Mouse (Mus musculus) CH12.LX (cell line): Measurements from ENCODE around the gene Ttc33. TPM values are rescaled to one million over a fixed set of nuclear protein-coding genes. Genes with fewer than 3 reads are reported as not detected.

Experiments used
- DNase-seq: peaks from one replicate; pipeline ENCODE4 v3.0.0-alpha.2; 2013; ENCODE audit errors: extremely low read depth
- H3K27ac ChIP-seq: 2 replicates; pipeline ENCODE4 v1.5.1; 2012; ENCODE audit warnings: low read depth, mild to moderate bottlenecking, control low read depth, moderate library complexity; ENCODE audit not compliant: insufficient read depth
- H3K27me3 ChIP-seq: replicated peaks from 2 replicates; pipeline ENCODE3; 2012; ENCODE audit warnings: inconsistent platforms
- H3K36me3 ChIP-seq, 2 experiments: replicated peaks in 1 of 2; 2 replicates each; pipeline versions ENCODE3 to v1.6.1; 2012; ENCODE audit warnings: inconsistent platforms in 1 of 2, low read length in 1 of 2, mild to moderate bottlenecking in 1 of 2, mixed read lengths in 1 of 2, moderate library complexity in 1 of 2; ENCODE audit not compliant: control insufficient read depth in 1 of 2, insufficient read depth in 1 of 2
- H3K4me1 ChIP-seq, 2 experiments: 2 replicates each; pipeline ENCODE4 v1.6.1; 2012; ENCODE audit warnings: inconsistent platforms in 1 of 2, moderate library complexity in 1 of 2; ENCODE audit not compliant: insufficient read depth in 2 of 2, control insufficient read depth in 1 of 2
- H3K4me2 ChIP-seq: 2 replicates; pipeline ENCODE4 v1.6.1; 2012; ENCODE audit warnings: low read depth, mild to moderate bottlenecking, control low read depth; ENCODE audit not compliant: poor library complexity, insufficient read depth, severe bottlenecking
- H3K4me3 ChIP-seq, 3 experiments: fragments of 150-350 bp in 1 of 3; sonication (generic) in 1 of 3; replicated peaks in 1 of 3; 2 replicates each; pipeline versions ENCODE3 to v1.5.1; 2011 to 2012; ENCODE audit warnings: low read depth in 2 of 3, low read length in 2 of 3, mild to moderate bottlenecking in 2 of 3, moderate library complexity in 2 of 3, control low read depth in 1 of 3, improper control_type of control experiment in 1 of 3, inconsistent platforms in 1 of 3, mixed read lengths in 1 of 3; ENCODE audit not compliant: poor library complexity in 1 of 3
- H3K79me2 ChIP-seq: replicated peaks from 2 replicates; pipeline ENCODE4 v1.6.1; 2012; ENCODE audit warnings: mild to moderate bottlenecking, moderate library complexity; ENCODE audit not compliant: control insufficient read depth, poor library complexity, insufficient read depth, severe bottlenecking; ENCODE audit errors: extremely low read depth
- H3K9ac ChIP-seq: 2 replicates; pipeline ENCODE4 v1.6.1; 2012; ENCODE audit warnings: low read depth, mild to moderate bottlenecking, control low read depth, moderate library complexity; ENCODE audit not compliant: insufficient read depth
- H3K9me3 ChIP-seq: replicated peaks from 2 replicates; pipeline ENCODE3; 2012; ENCODE audit warnings: low read length, inconsistent platforms, mixed read lengths
- BHLHE40 ChIP-seq: IDR thresholded peaks from 2 replicates; pipeline ENCODE4 v1.6.1; 2011; ENCODE audit warnings: mild to moderate bottlenecking, low read depth, low read length, improper control_type of control experiment
- CHD1 ChIP-seq: IDR thresholded peaks from 2 replicates; pipeline ENCODE4 v1.6.1; 2012; ENCODE audit warnings: low read depth, low read length, improper control_type of control experiment, inconsistent platforms
- CHD2 ChIP-seq: IDR thresholded peaks from 2 replicates; pipeline ENCODE4 v1.6.1; 2011; ENCODE audit warnings: low read length, improper control_type of control experiment
- CTCF ChIP-seq, 2 experiments: IDR thresholded peaks in 1 of 2; conservative IDR thresholded peaks in 1 of 2; 2 replicates each; pipeline ENCODE4 v1.5.1; 2011 to 2012; ENCODE audit warnings: low read depth in 2 of 2, low read length in 2 of 2, improper control_type of control experiment in 1 of 2, inconsistent platforms in 1 of 2, mild to moderate bottlenecking in 1 of 2, moderate library complexity in 1 of 2
- EP300 ChIP-seq: IDR thresholded peaks from 2 replicates; pipeline ENCODE4 v1.6.1; 2011; ENCODE audit warnings: low read length, improper control_type of control experiment
- ETS1 ChIP-seq: conservative IDR thresholded peaks from 2 replicates; pipeline ENCODE4 v1.6.1; 2012; ENCODE audit warnings: low read depth, mild to moderate bottlenecking, inconsistent platforms, low read length, improper control_type of control experiment, moderate library complexity
- GABPA ChIP-seq: IDR thresholded peaks from 2 replicates; pipeline ENCODE4 v1.6.1; 2012; ENCODE audit warnings: low read depth, low read length, improper control_type of control experiment, inconsistent platforms; ENCODE audit not compliant: insufficient replicate concordance
- HCFC1 ChIP-seq: IDR thresholded peaks from 2 replicates; pipeline ENCODE4 v1.6.1; 2012; ENCODE audit warnings: low read depth, mild to moderate bottlenecking, inconsistent platforms, low read length, improper control_type of control experiment
- JUND ChIP-seq: conservative IDR thresholded peaks from 2 replicates; pipeline ENCODE4 v1.6.1; 2011; ENCODE audit warnings: low read depth, low read length, improper control_type of control experiment
- KAT2A ChIP-seq: IDR thresholded peaks from 2 replicates; pipeline ENCODE4 v1.6.1; 2012; ENCODE audit warnings: low read length, improper control_type of control experiment, inconsistent platforms; ENCODE audit not compliant: insufficient replicate concordance
- MAX ChIP-seq: IDR thresholded peaks from 2 replicates; pipeline ENCODE4 v1.6.1; 2011; ENCODE audit warnings: low read length, improper control_type of control experiment
- MAZ ChIP-seq: IDR thresholded peaks from 2 replicates; pipeline ENCODE4 v1.6.1; 2012; ENCODE audit warnings: low read depth, mild to moderate bottlenecking, inconsistent platforms, low read length, improper control_type of control experiment, moderate library complexity
- MEF2A ChIP-seq: IDR thresholded peaks from 2 replicates; pipeline ENCODE4 v1.6.1; 2014; ENCODE audit warnings: low read depth, mild to moderate bottlenecking, inconsistent platforms, low read length, improper control_type of control experiment, borderline replicate concordance
- MYC ChIP-seq: IDR thresholded peaks from 2 replicates; pipeline ENCODE4 v1.6.1; 2011; ENCODE audit warnings: low read depth, mild to moderate bottlenecking, improper control_type of control experiment, low read length
- NRF1 ChIP-seq: IDR thresholded peaks from 2 replicates; pipeline ENCODE4 v1.6.1; 2014; ENCODE audit warnings: low read depth, mild to moderate bottlenecking, inconsistent platforms, low read length, improper control_type of control experiment, moderate library complexity
- PAX5 ChIP-seq: IDR thresholded peaks from 2 replicates; pipeline ENCODE4 v1.6.1; 2012; ENCODE audit warnings: low read length, inconsistent platforms, mixed read lengths
- POLR2A ChIP-seq: IDR thresholded peaks from 2 replicates; pipeline ENCODE4 v1.6.1; 2011; ENCODE audit warnings: low read depth, mild to moderate bottlenecking, improper control_type of control experiment, low read length
- POLR2AphosphoS2 ChIP-seq: IDR thresholded peaks from 2 replicates; pipeline ENCODE4 v1.6.1; 2011; ENCODE audit warnings: low read depth, low read length, improper control_type of control experiment
- RAD21 ChIP-seq: IDR thresholded peaks from 2 replicates; pipeline ENCODE4 v1.6.1; 2011; ENCODE audit warnings: low read depth, mild to moderate bottlenecking, low read length, improper control_type of control experiment, moderate library complexity
- SIN3A ChIP-seq: IDR thresholded peaks from 2 replicates; pipeline ENCODE4 v1.6.1; 2012; ENCODE audit warnings: low read length, improper control_type of control experiment, inconsistent platforms
- TBP ChIP-seq: conservative IDR thresholded peaks from 2 replicates; pipeline ENCODE4 v1.6.1; 2011; ENCODE audit warnings: low read depth, low read length, improper control_type of control experiment
- TCF12 ChIP-seq: IDR thresholded peaks from 2 replicates; pipeline ENCODE4 v1.6.1; 2014; ENCODE audit warnings: low read depth, mild to moderate bottlenecking, inconsistent platforms, low read length, improper control_type of control experiment
- UBTF ChIP-seq: IDR thresholded peaks from 2 replicates; pipeline ENCODE4 v1.6.1; 2012; ENCODE audit warnings: low read depth, mild to moderate bottlenecking, inconsistent platforms, low read length, improper control_type of control experiment, moderate library complexity
- ZC3H11A ChIP-seq: IDR thresholded peaks from 2 replicates; pipeline ENCODE4 v1.6.1; 2012; ENCODE audit warnings: low read depth, mild to moderate bottlenecking, inconsistent platforms, low read length, improper control_type of control experiment
- ZMIZ1 ChIP-seq: IDR thresholded peaks from 2 replicates; pipeline ENCODE4 v1.6.1; 2012; ENCODE audit warnings: low read depth, mild to moderate bottlenecking, inconsistent platforms, low read length, improper control_type of control experiment
- dilution Hi-C: fragments of 300-500 bp; cut with MboI; formaldehyde crosslinking; loops from 2 replicates; pipeline ENCODE4 v1.14.3; 2020; ENCODE audit warnings: low sequenced_read_pairs; ENCODE audit not compliant: extremely low pct_unique_long_range_greater_than_20kb, extremely low pct_ligation_motif_present
- in situ Hi-C: fragments of 300-500 bp; cut with MboI; formaldehyde crosslinking; loops from 3 replicates; pipeline ENCODE4 v1.14.3; 2019; ENCODE audit warnings: low sequenced_read_pairs, low pct_ligation_motif_present, low pct_unique_long_range_greater_than_20kb, mixed read lengths
- polyA plus RNA-seq: library from polyadenylated mRNA; unstranded; fragments of >175 nt; gene quantifications from 2 replicates; pipeline ENCODE4 v1.2.1, GENCODE M21; 2012; ENCODE audit warnings: low read depth; ENCODE audit not compliant: insufficient read length
- total RNA-seq, 2 experiments: library from RNA; depleted of rRNA; stranded (reverse); fragments of 300-350 nt in 1 of 2; fragments of >200 nt in 1 of 2; gene quantifications; 2 replicates each; pipeline ENCODE4 v1.2.3; 2012 to 2014

The Ttc33 gene
- total and polyA plus RNA-seq, 3 experiments = 24.5 to 53.6 (median 34.8) TPM

- TF ChIP-seq BHLHE40 = no peak
- TF ChIP-seq RAD21 = no peak
- TF ChIP-seq GABPA = no peak
- no peak for TF ChIP-seq JUND
- TF ChIP-seq ZMIZ1 = no peak
- no peak for TF ChIP-seq EP300
- TF ChIP-seq ZC3H11A = no peak
- no peak for TF ChIP-seq MAZ
- TF ChIP-seq NRF1 = no peak
- TF ChIP-seq PAX5 = no peak
- TF ChIP-seq MAX = no peak
- TF ChIP-seq CHD2 = no peak
- no peak for TF ChIP-seq CTCF (conservative IDR thresholded peaks at IDR 0.05 in 1 of 2, IDR thresholded peaks at IDR 0.05 in 1 of 2; ENCODE audit: low read depth in 2 of 2, low read length in 2 of 2)
- no peak for TF ChIP-seq HCFC1
- TF ChIP-seq TCF12 = no peak
- TF ChIP-seq CHD1 = no peak
- no peak for TF ChIP-seq POLR2AphosphoS2
- TF ChIP-seq POLR2A = no peak
- TF ChIP-seq MEF2A = no peak
- no peak for TF ChIP-seq SIN3A
- in situ Hi-C loops = no loop called here
- H3K9me3 ChIP-seq = no peaks in the 10 kb centered on the region
- dilution Hi-C loops = no loop called here
- H3K27ac ChIP-seq = no peak overlapping the region
- H3K4me3 ChIP-seq = no peak overlapping the region
- DNase-seq = no peak
- no peak overlapping the region for H3K4me2 ChIP-seq
- peaks cover 14% of the 10 kb centered on the region for H3K79me2 ChIP-seq
- H3K9ac ChIP-seq = no peak overlapping the region
- no peaks in the 10 kb centered on the region for H3K27me3 ChIP-seq
- H3K4me1 ChIP-seq = peaks cover 0 to 15% of the 10 kb centered on the region in 2 experiments; a peak in 2 of 4 replicates
- H3K36me3 ChIP-seq = peaks cover 28 to 90% of the 10 kb centered on the region in 2 experiments
These were observed 9.1 kb downstream of the Ttc33 start for GRCm38 (mm10) chr15:5194446-5194845.

- TF ChIP-seq MEF2A = no peak
- no peak for TF ChIP-seq HCFC1
- TF ChIP-seq UBTF = no peak
- TF ChIP-seq ZC3H11A = no peak
- TF ChIP-seq BHLHE40 = no peak
- TF ChIP-seq MAX = no peak
- TF ChIP-seq TBP = no peak
- no peak for TF ChIP-seq KAT2A
- no peak for TF ChIP-seq ETS1
- no peak for TF ChIP-seq GABPA
- no peak for TF ChIP-seq MYC
- TF ChIP-seq TCF12 = no peak
- TF ChIP-seq, all 38 proteins: peak for 0
- Histone ChIP-seq H3K9ac (no peak overlapping the region), H3K79me2 (peaks cover 14% of the 10 kb centered on the region), H3K36me3 (peaks cover 27 to 90% of the 10 kb centered on the region in 2 experiments), H3K4me1 (peaks cover 0 to 12% of the 10 kb centered on the region in 2 experiments; a peak in 2 of 4 replicates), H3K27me3 (no peaks in the 10 kb centered on the region), H3K9me3 (no peaks in the 10 kb centered on the region), H3K4me3 (no peak overlapping the region), H3K4me2 (no peak overlapping the region), H3K27ac (no peak overlapping the region)
- in situ Hi-C loops (no loop called here), dilution Hi-C loops (no loop called here)
- no peak for DNase-seq
These were observed 9.6 kb downstream of the Ttc33 start for GRCm38 (mm10) chr15:5194931-5195330.
